Mouse (Mus musculus): ENCODE measurements at regions not wholly inside any gene's neighbourhood (a gene's known extent, or its start where the extent isn't known, plus 50 kb on each side); places are given as distances from the start of the nearest gene placed in this dataset.

DNA sequence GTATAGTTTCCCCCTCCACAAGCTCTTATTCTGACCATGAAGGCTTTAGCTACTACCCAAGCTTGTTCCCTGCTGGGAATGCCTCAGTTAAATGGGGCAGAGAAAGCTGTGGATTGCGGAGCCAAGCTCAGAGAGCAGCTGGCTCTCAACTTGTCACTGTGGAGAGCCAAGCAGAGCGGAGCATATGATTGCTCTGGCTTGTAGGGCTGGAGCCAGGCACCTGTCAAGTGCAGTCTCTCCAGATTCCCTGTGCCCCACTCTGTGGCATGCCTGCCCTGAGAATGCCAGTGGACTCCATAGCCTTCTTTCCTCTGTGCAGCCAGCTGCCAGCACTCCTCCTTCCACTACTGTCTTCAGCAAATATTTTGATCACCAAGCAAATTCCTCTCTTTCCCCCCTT, 117.9 kb downstream of the Bmp2 start:
- TF ChIP-seq POLR2A (IDR thresholded peaks at IDR 0.05; ENCODE audit: borderline replicate concordance, extremely low read depth, low read depth, low read length) = no peak
- TF ChIP-seq CTCF (IDR thresholded peaks at IDR 0.05; ENCODE audit: insufficient read depth, low read length) = no peak

Measured in lung, adult 2 months (tissue).